Mouse (Mus musculus) right cerebral cortex, postnatal 4 days (tissue): ENCODE results near the gene Zfp275.
"Not testable (repeated sequence)": the region's sequence is repeated elsewhere in the genome, so short reads cannot be mapped to it uniquely, and the experiment has no call there.

ENCODE experiments used
- DNase-seq: peaks from one replicate; pipeline ENCODE4 v3.0.0-alpha.2; 2022

Gene Zfp275

DNA sequence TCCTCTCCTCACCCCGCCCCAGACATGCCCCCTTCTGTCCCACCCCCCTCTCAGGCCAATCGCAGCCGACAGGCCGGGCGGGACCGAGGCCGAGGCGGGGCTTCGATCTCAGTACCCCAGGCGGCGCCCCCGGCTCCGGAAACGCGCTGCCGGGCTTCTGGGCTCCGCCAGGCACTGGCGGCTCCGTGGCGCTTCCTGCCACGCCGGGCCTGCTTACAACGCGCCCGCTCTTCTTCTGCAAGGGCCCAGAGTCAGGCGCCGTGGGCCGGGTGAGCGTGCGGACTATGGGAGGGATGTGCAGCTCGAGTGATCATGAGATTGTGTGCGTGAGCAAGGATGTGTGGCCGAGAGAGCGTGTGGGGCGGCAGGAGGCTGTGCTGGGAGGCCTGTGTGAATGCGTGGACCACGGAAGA is at the start of gene Zfp275:
Gene Zfp275 (plus strand): TSS at position 139 of the 413 bp plus-strand sequence.
- peak; percentile 69 for DNase-seq

DNA sequence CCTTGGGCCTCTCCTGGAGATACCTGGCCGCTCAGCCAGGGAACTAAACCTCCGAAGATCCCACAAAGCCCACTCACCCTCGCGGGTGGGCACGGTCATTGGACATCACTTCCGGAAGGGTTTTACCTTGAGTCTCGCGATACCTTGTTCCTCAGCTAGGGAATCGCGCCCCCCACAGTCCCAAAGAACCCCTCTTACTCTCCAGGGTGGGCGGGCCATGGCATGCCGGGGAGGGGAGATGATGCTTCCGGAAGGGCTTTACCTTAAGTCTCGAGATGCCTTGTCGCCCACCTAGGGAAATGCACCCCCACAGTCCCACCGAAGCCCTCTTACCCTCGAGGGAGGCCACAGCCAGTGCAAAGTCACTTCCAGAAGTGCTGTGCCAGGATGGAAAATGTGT is 49.5 kb upstream of the Zfp275 start, which contains the start of the genes Xlr5a and Xlr5c:
Gene Xlr5a (minus strand): TSS at position 101 of the 400 bp plus-strand sequence.
Gene Xlr5c (minus strand): TSS at position 101 of the 400 bp plus-strand sequence.
- not testable (repeated sequence) for DNase-seq

DNA sequence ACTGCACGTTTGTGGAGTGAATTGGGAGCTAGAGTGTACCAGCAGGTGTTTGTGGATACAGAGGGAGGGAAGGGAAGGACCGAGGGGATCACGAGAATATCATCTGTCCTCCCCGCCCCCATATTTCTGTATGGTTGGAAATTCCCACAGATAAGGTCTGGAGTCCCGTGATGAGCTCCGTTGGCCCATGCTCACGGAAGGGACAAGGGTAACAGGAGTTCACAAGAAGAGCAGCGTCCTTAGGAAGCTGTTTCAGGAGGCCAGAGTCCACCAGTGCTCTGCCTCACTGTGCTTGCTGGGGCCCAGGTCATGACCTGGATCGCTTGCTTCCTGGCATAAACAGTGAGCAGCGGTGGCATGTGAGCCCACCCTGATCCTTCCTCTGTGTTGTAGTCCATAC is 46.7 kb upstream of the Zfp275 start:
- DNase-seq: not testable (repeated sequence)

DNA sequence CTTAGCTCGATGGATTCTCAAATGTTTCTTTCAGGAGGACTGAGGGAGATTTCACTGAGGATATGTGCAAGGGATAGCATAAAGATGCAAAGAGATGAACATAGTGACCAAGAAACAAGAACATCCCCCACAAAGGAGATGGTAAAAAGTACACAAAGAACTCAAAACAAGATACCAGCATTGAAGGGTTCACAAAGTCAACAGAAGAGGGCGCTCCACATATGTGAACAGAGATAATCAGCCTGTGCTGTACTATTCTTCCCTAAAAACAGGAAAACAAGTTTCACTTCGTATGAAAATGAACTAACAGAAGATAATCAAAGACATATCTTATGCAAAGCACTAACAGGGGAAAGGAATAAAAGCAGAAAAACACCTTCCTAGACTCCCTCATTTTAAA is 29.9 kb upstream of the Zfp275 start:
- peak; percentile 31 for DNase-seq

DNA sequence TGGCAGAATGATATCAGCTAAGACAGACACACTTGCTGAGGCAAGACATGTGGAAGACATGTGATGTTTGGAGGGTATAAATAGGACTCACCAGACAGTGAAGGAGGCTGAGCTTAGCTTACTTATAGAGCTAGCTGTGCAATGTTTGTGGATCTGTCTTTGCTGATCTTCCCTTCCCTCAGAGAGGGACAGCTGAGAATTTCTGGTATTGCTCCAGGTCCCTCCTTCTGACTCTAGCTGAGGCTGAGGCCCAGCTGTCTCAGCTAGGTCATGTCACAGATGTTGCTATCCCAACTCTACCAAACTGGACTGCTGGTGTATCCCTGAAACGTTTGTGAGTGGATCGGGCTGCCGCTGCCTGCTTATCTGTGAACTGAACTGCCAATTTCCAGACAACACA is 21.4 kb upstream of the Zfp275 start:
- no peak for DNase-seq

DNA sequence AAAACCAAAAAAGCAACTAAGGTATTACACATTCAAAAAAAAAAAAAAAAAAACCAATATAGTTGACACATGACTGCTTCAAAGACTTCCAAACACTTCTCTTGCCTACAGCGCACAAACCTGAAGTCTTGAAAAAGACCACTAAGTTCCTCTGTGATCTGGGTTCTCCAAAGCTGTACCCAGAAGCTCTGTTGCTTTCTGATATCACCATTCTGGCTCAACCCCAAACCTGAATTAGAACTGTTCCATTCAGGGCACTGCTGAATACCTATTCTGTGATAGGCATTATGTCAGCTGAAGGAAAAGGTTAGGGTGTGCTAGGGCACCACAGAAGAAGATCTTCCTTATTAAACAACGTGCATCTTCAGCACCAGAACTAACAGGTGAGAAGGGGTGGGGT is 15.2 kb upstream of the Zfp275 start:
- no peak for DNase-seq

DNA sequence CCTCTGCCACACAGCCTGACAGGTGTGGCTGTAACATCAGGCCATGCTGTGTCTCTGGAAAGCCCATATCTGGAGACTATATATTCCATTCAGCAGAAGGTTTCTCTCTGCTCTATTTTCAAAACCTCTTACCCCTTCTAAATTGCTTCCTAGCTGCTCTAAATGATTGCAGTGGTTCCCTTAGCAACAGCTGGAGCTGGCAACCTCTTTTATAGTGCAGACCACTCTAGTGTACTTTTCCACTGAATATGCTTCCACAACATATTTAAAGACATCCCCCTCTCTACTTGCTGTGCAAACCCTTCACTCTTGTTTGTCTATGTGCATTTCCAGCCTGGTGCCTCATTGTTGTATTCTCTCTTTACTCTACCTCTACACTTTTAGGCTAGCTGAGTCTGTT is 8.9 kb upstream of the Zfp275 start:
- DNase-seq: no peak

DNA sequence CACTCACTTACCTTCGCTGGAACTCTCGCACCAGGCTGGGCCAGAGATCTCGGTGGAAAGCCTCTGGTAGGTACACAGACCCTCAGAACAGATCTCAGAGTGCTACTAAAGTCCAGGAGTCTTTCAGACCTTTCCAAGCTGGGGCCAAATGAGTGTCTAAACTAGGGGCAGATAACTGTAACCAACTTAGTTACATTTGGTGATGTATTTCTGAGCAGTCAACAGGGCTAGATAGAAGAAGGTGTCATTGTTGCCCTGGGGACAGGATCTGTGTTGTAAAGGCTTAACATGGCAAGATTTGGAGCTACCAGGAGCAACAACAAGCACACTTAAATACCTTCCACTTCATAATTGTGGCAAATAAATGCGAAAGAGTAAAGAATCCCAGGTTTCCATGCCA is 5.7 kb upstream of the Zfp275 start, which contains the start of gene Gm45015:
Gene Gm45015 (minus strand): TSS at position 101 of the 400 bp plus-strand sequence.
- DNase-seq: no peak

DNA sequence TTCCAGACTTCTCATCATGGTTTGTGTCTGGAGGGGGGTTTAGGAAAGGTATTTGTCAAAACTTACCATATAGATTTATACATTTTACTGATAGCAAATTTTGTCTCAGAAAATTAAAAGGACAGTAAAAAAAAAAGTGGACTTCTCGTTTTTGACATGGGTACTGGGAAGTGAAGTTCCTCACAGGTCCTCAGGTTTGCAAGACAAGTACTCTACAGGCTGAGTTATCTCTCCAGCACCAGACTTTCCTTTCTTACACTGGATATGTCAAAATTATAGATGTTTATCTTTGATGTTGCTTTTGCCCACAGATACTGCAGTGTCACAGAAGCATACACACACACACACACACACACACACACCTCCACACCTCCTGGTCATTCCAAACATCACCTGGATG is 948 bp upstream of the Zfp275 start:
- DNase-seq: no peak

DNA sequence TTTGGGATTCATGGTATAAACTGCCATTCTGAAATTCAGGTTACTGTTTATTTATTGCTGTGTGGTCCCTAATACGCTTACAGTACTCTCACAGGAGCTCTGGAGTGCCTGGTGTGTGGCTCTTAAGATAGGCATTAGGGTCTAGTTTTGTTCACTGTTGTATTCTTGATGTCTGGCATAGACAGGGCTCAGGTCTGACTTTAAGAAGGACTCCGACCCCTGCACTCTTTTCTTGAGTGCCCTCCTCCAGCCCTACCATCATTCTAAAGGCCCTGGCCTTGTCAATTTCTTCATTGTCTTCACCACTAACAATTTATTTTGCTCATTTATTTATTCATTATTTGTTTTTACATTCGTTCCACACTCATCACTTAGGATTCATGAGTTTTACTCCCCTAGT is 353 bp upstream of the Zfp275 start:
- DNase-seq: no peak

DNA sequence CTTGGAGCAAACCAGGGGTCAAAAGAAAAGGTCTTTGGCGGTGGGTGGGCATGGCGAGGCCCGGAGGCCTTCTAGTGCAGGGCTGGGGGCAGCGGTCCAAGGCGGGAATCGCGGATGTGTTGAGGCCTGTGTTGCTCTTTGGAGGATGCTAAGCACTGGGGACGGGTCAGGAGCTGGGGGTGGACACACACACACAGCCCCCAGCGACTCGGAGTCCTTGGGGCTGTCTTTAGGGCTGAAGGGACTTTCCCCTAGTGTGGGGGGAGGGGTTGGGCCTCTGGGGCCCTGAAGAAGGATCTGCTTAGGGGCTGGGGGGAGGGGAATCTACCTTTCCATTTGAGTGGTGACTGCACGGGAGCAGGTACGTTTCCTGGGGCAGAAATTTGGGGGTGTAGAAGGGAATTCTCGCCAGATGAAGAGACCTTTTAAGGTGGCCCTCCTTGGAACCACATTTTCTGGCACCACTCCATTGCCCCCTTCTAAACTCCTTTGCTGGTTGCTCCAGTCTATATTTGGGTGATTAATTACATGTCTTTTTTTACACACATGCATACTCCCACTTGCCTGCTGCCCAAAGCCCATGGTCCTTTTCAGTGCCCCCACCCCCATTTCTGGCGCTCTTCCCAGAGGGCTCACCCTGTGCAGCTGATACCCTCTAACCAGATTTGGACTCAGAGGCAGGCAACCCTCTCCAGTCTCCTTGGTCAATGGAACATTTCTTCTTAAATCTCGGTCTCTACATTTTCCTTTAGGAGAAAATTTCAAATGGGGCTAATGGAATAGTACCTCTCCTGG is 717 bp downstream of the Zfp275 start:
- DNase-seq: peak; percentile 32

DNA sequence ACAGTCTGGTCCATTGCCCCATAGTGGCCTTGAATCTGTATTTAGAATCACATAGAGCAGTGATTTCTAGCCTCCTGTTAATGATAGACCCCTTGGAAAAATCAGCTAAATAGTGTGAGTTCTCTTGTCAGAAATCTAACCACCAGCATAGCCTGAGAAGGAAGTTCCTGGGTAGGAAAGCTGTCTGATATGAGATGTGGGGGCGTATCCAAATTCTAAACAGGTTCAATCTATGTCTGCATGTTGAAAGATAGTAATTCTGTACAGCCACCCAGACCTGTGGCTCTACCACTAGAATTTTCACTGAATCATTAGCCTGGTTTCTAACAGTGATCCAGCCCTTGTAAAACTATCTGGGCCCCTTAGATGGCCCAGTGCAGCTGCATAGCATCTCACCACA is 1.4 kb downstream of the Zfp275 start:
- DNase-seq: no peak

DNA sequence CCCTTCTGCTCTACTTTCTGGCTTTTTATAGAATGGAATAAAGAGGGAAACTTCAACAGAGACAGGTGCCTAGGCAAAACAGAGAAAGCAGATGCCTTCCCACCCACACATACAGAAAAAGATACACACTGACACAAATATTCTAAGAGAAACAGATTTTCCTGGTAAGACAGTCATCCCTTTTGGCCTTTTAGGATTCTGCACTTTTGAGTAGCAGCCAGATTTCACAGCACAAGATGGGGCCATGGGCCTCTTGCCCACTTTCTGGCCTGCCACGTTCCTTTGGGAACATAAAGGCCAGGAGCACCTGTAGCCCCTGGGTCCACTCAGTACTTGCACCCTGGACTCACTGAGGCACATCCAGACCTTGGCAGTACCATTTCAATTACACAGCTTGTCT is 1.9 kb downstream of the Zfp275 start:
- DNase-seq: no peak

DNA sequence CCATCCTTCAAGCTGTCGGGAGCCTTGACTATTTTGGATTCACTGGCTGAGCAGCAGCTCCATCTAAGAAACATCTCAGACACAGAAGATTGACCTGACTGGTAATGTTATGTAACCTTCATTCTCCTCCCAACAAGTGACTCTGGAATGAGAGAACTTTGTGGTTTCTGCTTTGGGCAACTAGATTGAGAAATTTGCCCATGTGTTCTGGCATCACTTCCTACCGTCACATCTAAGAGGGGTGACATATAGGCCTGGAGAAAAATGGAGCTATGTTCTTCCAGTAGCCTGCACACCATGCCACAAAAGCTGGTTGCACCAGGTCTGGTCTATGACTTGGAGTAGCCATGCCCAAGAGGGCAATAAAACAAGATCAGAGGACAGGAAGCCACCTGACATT is 13.7 kb downstream of the Zfp275 start:
- no peak for DNase-seq

DNA sequence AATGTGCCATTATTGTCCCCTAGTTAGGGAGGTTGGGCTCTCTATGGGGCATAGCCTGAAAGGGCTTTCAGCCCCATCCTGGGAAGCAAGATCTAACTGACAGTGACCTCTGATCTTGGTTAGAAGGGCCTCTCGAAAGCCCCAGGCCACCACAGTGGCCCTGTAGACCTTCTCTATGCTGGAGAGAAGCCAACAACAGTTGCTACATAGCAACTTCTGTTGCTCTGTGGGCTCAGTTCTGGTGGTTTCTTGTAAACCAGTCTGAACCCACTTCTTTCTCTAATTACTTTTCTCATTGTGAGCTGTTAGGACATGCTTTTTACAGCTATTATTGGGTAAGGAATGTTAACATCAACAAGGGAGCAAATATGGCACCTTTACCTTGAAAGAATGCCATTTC is 14.3 kb downstream of the Zfp275 start:
- DNase-seq: no peak

DNA sequence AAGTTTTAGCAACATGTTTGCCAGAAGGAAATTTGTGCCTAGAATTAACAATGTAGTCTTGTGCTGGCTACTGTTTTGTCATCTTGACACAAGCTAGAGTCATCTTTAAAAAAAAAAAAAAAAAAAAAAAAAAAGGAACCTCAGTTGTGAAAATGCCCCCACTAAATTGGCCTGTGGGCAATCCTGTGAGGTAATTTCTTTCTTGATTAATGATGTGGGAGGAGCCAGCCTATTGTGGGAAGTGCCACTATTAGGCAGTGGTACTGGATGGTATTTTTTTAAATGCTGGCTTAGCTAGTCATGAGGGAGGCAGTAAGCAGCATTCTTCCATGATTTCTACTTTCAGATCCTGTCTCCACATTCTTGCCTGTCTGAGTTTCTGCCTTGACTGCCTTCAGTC is 20.9 kb downstream of the Zfp275 start:
- DNase-seq: no peak

DNA sequence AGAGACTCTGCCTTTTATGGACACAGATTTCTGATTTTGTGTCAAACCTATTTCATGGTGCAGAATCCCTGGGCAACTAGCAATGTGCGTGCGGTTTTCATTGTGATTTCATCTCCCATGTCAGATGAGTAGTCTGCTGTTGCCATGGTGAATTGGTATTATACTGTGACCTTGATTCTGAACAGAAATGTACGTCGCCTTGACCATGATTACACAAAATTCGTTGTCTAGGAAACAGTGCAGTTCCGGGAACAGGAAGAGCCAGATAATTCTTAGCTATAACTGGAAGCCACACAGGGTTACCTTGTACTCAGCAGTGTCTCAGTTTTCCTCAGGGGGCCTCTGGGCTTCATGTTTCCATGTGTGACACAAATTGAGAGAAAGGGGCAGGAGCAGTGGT is 42.0 kb downstream of the Zfp275 start:
- DNase-seq: no peak

DNA sequence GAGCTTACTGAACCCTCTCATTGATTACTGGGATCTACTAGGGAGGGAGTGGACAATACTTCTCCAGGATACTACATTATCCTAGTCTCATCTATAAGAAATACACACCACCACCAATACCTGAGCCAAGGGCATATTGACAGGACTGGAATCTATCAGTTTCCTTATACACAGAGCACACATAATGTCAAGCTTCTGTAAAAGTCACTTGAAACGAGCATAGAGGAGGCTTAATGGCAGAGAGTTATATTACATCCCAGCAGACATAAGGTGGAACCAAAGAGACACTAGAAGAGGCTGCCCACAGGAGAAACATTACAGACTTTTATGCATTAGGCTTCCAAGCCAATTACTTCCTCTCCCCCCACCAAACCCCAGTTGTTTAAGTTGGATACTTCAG is 42.5 kb downstream of the Zfp275 start:
- DNase-seq: no peak

DNA sequence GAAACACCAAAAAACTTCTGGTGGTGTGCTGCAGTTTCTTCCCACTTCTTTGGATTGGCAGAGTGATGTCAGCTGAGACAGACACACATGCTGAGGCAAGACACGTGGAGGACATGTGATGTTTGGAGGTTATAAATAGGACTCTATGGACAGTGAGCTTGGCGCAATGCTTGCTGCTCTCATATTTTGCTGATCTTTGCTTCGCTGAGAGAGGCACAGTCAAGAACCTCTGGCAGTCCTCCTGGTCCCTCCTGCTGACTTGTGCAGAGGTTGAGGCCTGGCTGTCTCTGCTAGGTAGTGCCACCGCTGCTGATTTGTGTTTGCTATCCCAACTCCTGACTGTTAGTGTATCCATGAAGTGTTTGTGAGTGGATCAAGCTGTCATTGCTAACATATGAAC is 49.1 kb downstream of the Zfp275 start:
- no peak for DNase-seq

DNA sequence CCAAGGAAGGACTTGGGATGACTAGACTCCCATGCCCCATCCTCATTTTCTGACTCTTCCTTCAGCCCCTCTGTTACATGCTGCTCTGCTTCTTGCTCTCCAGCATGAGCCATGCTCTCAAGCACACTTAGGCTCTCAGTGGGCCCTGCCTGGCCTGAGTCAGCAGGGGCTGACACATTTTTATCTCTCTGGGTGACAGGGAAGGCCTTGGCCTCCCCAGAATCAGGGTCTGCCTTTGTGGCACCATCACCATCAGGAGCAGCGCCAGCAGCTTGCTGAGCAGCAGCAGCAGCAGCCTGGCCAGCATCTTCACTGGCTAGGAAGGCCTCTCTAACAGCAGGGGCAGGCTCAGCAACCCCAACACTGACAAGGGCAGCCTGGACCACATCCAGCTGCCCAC is 54.0 kb downstream of the Zfp275 start:
- no peak for DNase-seq

DNA sequence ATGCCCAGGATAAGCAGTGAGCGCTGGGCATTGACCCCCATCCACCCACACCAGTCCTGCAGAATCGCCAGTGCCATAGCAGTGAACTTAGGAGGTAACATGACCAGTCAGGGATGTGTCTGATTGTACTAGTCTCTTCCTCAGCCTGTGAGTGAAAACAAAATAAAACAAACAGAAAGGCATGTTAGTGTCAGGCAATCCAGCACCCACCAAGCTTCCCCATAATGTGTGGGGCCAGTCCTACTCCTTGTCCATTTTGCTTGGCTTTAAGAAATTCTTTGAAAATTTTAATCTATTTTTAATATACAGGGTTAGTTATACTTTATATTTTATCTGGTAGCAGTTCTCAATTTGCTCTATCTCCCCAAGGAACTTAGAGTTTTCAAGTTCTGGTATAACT is 56.2 kb downstream of the Zfp275 start, which contains the start of gene Gm18336:
Gene Gm18336 (minus strand): TSS at position 101 of the 400 bp plus-strand sequence.
- DNase-seq: not testable (repeated sequence)

DNA sequence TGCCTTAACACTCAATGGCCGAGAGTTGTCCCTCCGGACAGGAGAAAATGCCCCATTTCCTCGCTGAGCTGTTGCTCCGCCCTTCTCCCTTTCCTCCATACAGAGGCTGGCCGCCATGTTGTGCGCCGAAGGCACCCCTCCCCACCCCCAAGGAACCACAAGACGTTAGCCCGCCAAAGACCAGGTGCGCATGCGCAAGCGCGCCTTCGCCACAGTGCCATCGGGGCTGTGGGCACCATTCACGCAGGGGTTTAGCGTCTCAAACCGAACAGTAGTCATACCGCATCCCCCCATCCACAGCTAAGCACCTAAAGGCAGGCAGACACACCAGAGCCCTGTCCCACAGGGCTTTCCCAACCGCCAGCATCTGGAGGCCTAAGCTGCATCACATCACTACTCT is 58.5 kb downstream of the Zfp275 start:
- no peak for DNase-seq

DNA sequence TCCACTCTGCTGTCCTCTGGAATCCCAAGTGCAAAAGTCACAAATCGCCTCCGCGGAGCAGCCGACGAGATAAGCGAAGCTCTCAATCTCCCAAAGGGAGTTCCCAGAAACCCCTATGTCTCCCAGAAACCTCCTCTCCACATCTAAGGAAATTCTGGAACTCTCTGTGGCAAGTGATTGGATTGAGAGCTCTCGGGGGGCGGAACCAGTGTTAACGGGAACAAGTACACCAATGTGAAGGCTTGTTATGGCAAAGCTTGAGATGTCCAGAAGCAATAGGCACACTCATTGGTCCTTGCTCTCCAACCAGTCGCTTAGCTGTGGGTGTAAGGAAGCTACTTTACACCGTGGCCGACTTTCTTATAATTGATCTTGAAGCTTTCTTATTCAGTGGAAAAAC is 59.2 kb downstream of the Zfp275 start:
- no peak for DNase-seq
